Mouse (Mus musculus) MEL (cell line): Measurements from ENCODE around the gene Gm10220. TPM values are rescaled to one million over a fixed set of nuclear protein-coding genes. Genes with fewer than 3 reads are reported as not detected.

Source experiments
- DNase-seq: peaks from one replicate; pipeline ENCODE4 v3.0.0; 2011; ENCODE audit warnings: low read depth, low spot score
- H3K27ac ChIP-seq: 2 replicates; pipeline ENCODE4 v1.5.1; 2012; ENCODE audit warnings: low read depth, mild to moderate bottlenecking, control low read depth, low read length, moderate library complexity; ENCODE audit not compliant: control insufficient read depth
- H3K27me3 ChIP-seq, 2 experiments: fragments of 150-350 bp in 1 of 2; sonication (generic) in 1 of 2; 2 replicates each; pipeline ENCODE4 v1.6.1; 2012; ENCODE audit warnings: low read length in 2 of 2, mild to moderate bottlenecking in 2 of 2, improper control_type of control experiment in 1 of 2, moderate library complexity in 1 of 2; ENCODE audit not compliant: insufficient read depth in 2 of 2, control insufficient read depth in 1 of 2
- H3K36me3 ChIP-seq, 2 experiments: 2 replicates each; pipeline ENCODE4 v1.6.1; 2012 to 2014; ENCODE audit warnings: low read length in 2 of 2, improper control_type of control experiment in 1 of 2, inconsistent platforms in 1 of 2, mild to moderate bottlenecking in 1 of 2; ENCODE audit not compliant: insufficient read depth in 2 of 2, control insufficient read depth in 1 of 2
- H3K4me1 ChIP-seq, 2 experiments: fragments of 150-350 bp in 1 of 2; sonication (generic) in 1 of 2; 2 replicates each; pipeline ENCODE4 v1.6.1; 2012; ENCODE audit warnings: low read length in 2 of 2, improper control_type of control experiment in 1 of 2, mild to moderate bottlenecking in 1 of 2; ENCODE audit not compliant: insufficient read depth in 2 of 2, control insufficient read depth in 1 of 2
- H3K4me3 ChIP-seq, 2 experiments: fragments of 150-350 bp in 1 of 2; sonication (generic) in 1 of 2; 2 replicates each; pipeline ENCODE4 v1.5.1; 2012; ENCODE audit warnings: low read depth in 2 of 2, low read length in 2 of 2, mild to moderate bottlenecking in 2 of 2, moderate library complexity in 2 of 2, control low read depth in 1 of 2, improper control_type of control experiment in 1 of 2; ENCODE audit not compliant: control insufficient read depth in 1 of 2, insufficient read depth in 1 of 2
- H3K79me2 ChIP-seq: 2 replicates; pipeline ENCODE4 v1.6.1; 2012; ENCODE audit warnings: mild to moderate bottlenecking, low read length, moderate library complexity; ENCODE audit not compliant: control insufficient read depth, poor library complexity, insufficient read depth
- H3K9ac ChIP-seq: 2 replicates; pipeline ENCODE4 v1.6.1; 2012; ENCODE audit warnings: low read depth, mild to moderate bottlenecking, control low read depth, low read length, moderate library complexity; ENCODE audit not compliant: control insufficient read depth, poor library complexity, severe bottlenecking
- H3K9me3 ChIP-seq: fragments of 150-350 bp; sonication (generic); replicated peaks from 2 replicates; pipeline ENCODE4 v1.6.1; 2012; ENCODE audit warnings: mild to moderate bottlenecking, low read length, improper control_type of control experiment, moderate library complexity; ENCODE audit not compliant: insufficient read depth
- CHD1 ChIP-seq: IDR thresholded peaks from 2 replicates; pipeline ENCODE4 v1.6.1; 2012; ENCODE audit warnings: low read depth, mild to moderate bottlenecking, inconsistent platforms, low read length, improper control_type of control experiment
- EP300 ChIP-seq, 2 experiments: IDR thresholded peaks; 2 replicates each; pipeline ENCODE4 v1.6.1; 2011; ENCODE audit warnings: improper control_type of control experiment in 2 of 2, low read length in 2 of 2, low read depth in 1 of 2, mild to moderate bottlenecking in 1 of 2
- GATA1 ChIP-seq: IDR thresholded peaks from 2 replicates; pipeline ENCODE4 v1.6.1; 2011; ENCODE audit warnings: low read depth, low read length, improper control_type of control experiment
- JUND ChIP-seq: IDR thresholded peaks from 2 replicates; pipeline ENCODE4 v1.6.1; 2011; ENCODE audit warnings: low read depth, mild to moderate bottlenecking, improper control_type of control experiment, low read length
- MAFK ChIP-seq: IDR thresholded peaks from 2 replicates; pipeline ENCODE4 v1.6.1; 2011; ENCODE audit warnings: low read depth, mild to moderate bottlenecking, low read length, improper control_type of control experiment, borderline replicate concordance
- MAX ChIP-seq: IDR thresholded peaks from 2 replicates; pipeline ENCODE4 v1.6.1; 2011; ENCODE audit warnings: low read length, improper control_type of control experiment
- MYC ChIP-seq: IDR thresholded peaks from 2 replicates; pipeline ENCODE4 v1.6.1; 2011; ENCODE audit warnings: low read depth, mild to moderate bottlenecking, low read length, improper control_type of control experiment, moderate library complexity
- POLR2AphosphoS5 ChIP-seq: IDR thresholded peaks from 2 replicates; pipeline ENCODE4 v1.6.1; 2012; ENCODE audit warnings: low read depth, borderline replicate concordance, mild to moderate bottlenecking, inconsistent platforms, low read length, moderate library complexity, mixed read lengths
- RCOR1 ChIP-seq: IDR thresholded peaks from 2 replicates; pipeline ENCODE4 v1.6.1; 2012; ENCODE audit warnings: low read depth, mild to moderate bottlenecking, inconsistent platforms, low read length, improper control_type of control experiment
- TBP ChIP-seq: IDR thresholded peaks from 2 replicates; pipeline ENCODE4 v1.8.0; 2011; ENCODE audit warnings: low read depth, low read length, improper control_type of control experiment
- TCF12 ChIP-seq: IDR thresholded peaks from 2 replicates; pipeline ENCODE4 v1.6.1; 2014; ENCODE audit warnings: low read depth, mild to moderate bottlenecking, inconsistent platforms, low read length, improper control_type of control experiment, moderate library complexity
- ZNF384 ChIP-seq: IDR thresholded peaks from 2 replicates; pipeline ENCODE4 v1.6.1; 2012; ENCODE audit warnings: low read depth, mild to moderate bottlenecking, inconsistent platforms, low read length, improper control_type of control experiment
- polyA plus RNA-seq, 2 experiments: library from polyadenylated mRNA; stranded (reverse) in 1 of 2; unstranded in 1 of 2; fragments of >175 nt in 1 of 2; fragments of >200 nt in 1 of 2; gene quantifications; 2 replicates each; pipeline versions ENCODE4 v1.2.1 to v1.2.4; 2012; ENCODE audit warnings: low replicate concordance in 2 of 2, low read depth in 1 of 2; ENCODE audit not compliant: insufficient read length in 2 of 2, insufficient read depth in 1 of 2, missing spikeins in 1 of 2
- total RNA-seq: library from RNA; depleted of rRNA; stranded (reverse); fragments of 300-350 nt; gene quantifications from 2 replicates; pipeline ENCODE4 v1.2.3, GENCODE M21; 2012; rRNA removed

The Gm10220 gene
- total and polyA plus RNA-seq, 3 experiments: not detected

GRCm38 (mm10) chr5:26070716-26071115 lies 50.5 kb downstream of the Gm10220 start:
- no peak for TF ChIP-seq MAX
- no peak for TF ChIP-seq CHD1
- TF ChIP-seq TBP: no peak
- TF ChIP-seq GATA1: no peak
- TF ChIP-seq MAFK: no peak
- TF ChIP-seq RCOR1: no peak
- no peak for TF ChIP-seq POLR2AphosphoS5
- no peak for TF ChIP-seq JUND
- TF ChIP-seq MYC: no peak
- no peak for TF ChIP-seq ZNF384
- TF ChIP-seq EP300 (IDR thresholded peaks at IDR 0.05; ENCODE audit: low read depth in 1 of 2, low read length in 2 of 2): no peak
- TF ChIP-seq TCF12: no peak
- Histone ChIP-seq H3K27ac (no peak overlapping the region), H3K9me3 (no peaks in the 10 kb centered on the region), H3K4me1 (no peaks in the 10 kb centered on the region), H3K36me3 (no peaks in the 10 kb centered on the region), H3K9ac (peak overlapping the region; percentile 57; the same call in 1 of the 2 replicates), H3K79me2 (no peaks in the 10 kb centered on the region), H3K27me3 (no peaks in the 10 kb centered on the region), H3K4me3 (peak overlapping the region; percentile 41 to 46; a peak in 2 of 4 replicates)
- peak; percentile 16 for DNase-seq

Other genes starting within 250 kb of the Gm10220 start
- not detected in 2 replicates for gene Gm21663, start 179.0 kb downstream of the Gm10220 start, total RNA-seq
- not detected for gene Gm21663, start 179.0 kb downstream of the Gm10220 start, polyA plus RNA-seq
- gene Gm21671, start 167.0 kb downstream of the Gm10220 start, total RNA-seq: not detected in 2 replicates
- gene Gm21671, start 167.0 kb downstream of the Gm10220 start, polyA plus RNA-seq: not detected
- gene Gm21680, start 148.8 kb downstream of the Gm10220 start, total RNA-seq: not detected in 2 replicates
- not detected for gene Gm21680, start 148.8 kb downstream of the Gm10220 start, polyA plus RNA-seq
- gene Gm21698, start 132.8 kb downstream of the Gm10220 start, total RNA-seq: not detected in 2 replicates
- not detected for gene Gm21698, start 132.8 kb downstream of the Gm10220 start, polyA plus RNA-seq
- gene Gm1979, start 116.6 kb downstream of the Gm10220 start, total RNA-seq: not detected in 2 replicates
- gene Gm1979, start 116.6 kb downstream of the Gm10220 start, polyA plus RNA-seq: not detected
- not detected in 2 replicates for gene Gm5862, start 98.5 kb downstream of the Gm10220 start, total RNA-seq
- not detected for gene Gm5862, start 98.5 kb downstream of the Gm10220 start, polyA plus RNA-seq
- not detected in 2 replicates for gene Speer4a, start 81.9 kb downstream of the Gm10220 start, total RNA-seq
- gene Speer4a, start 81.9 kb downstream of the Gm10220 start, polyA plus RNA-seq: not detected
- not detected in 2 replicates for gene Gm7347, start 62.8 kb downstream of the Gm10220 start, total RNA-seq
- gene Gm7347, start 62.8 kb downstream of the Gm10220 start, polyA plus RNA-seq: not detected
- not detected in 2 replicates for gene Gm10471, start 32.1 kb downstream of the Gm10220 start, total RNA-seq
- gene Gm10471, start 32.1 kb downstream of the Gm10220 start, polyA plus RNA-seq: not detected
- not detected in 2 replicates for gene 5031410I06Rik, start 16.1 kb downstream of the Gm10220 start, total RNA-seq
- not detected for gene 5031410I06Rik, start 16.1 kb downstream of the Gm10220 start, polyA plus RNA-seq
- not detected in 2 replicates for gene Gm7361, start 136.3 kb upstream of the Gm10220 start, total RNA-seq
- gene Gm7361, start 136.3 kb upstream of the Gm10220 start, polyA plus RNA-seq: not detected